Mouse (Mus musculus): ENCODE measurements at regions not wholly inside any gene's neighbourhood (a gene's known extent, or its start where the extent isn't known, plus 50 kb on each side); places are given as distances from the start of the nearest gene placed in this dataset.

GRCm38 (mm10) chr13:94619511-94619910 is 169.2 kb upstream of the Tbca start:
- Histone ChIP-seq H3K27me3 (ENCODE audit: control insufficient read depth, insufficient read depth, insufficient read length) (peaks cover 5% of the 10 kb centered on the region), H3ac (ENCODE audit: control insufficient read depth, insufficient read length) (no peak overlapping the region), H3K4me3 (no peak overlapping the region), H3K79me2 (ENCODE audit: control insufficient read depth, insufficient read depth) (no peaks in the 10 kb centered on the region), H3K4me2 (ENCODE audit: low read depth) (no peak overlapping the region), H3K36me3 (ENCODE audit: control insufficient read depth, insufficient read depth) (no peaks in the 10 kb centered on the region)
- TF ChIP-seq CEBPB (IDR thresholded peaks at IDR 0.05; ENCODE audit: insufficient read depth, poor library complexity, severe bottlenecking) = no peak
- TF ChIP-seq TCF3 (IDR thresholded peaks at IDR 0.05; ENCODE audit: insufficient read length, low read depth) = no peak

GRCm38 (mm10) chr13:94630055-94630454 is 158.7 kb upstream of the Tbca start:
- no peak overlapping the region for H3K4me2 ChIP-seq (ENCODE audit: low read depth)
- no peaks in the 10 kb centered on the region for H3K36me3 ChIP-seq (ENCODE audit: control insufficient read depth, insufficient read depth)
- H3K79me2 ChIP-seq (ENCODE audit: control insufficient read depth, insufficient read depth) = no peaks in the 10 kb centered on the region
- no peak overlapping the region for H3ac ChIP-seq (ENCODE audit: control insufficient read depth, insufficient read length)
- no peak for TF ChIP-seq MAX (IDR thresholded peaks at IDR 0.05; ENCODE audit: low read depth)
- no peak for TF ChIP-seq MYOG (IDR thresholded peaks at IDR 0.05; ENCODE audit: control insufficient read depth in 1 of 3, insufficient read depth in 1 of 3, insufficient read length in 2 of 3, low read depth in 2 of 3)
- no peak for TF ChIP-seq USF1 (IDR thresholded peaks at IDR 0.05; ENCODE audit: low read depth)
- TF ChIP-seq E2F4 (IDR thresholded peaks at IDR 0.05; ENCODE audit: insufficient read depth) = no peak
- TF ChIP-seq SRF (IDR thresholded peaks at IDR 0.05; ENCODE audit: control insufficient read depth, insufficient read length, low read depth) = no peak
- no peak overlapping the region for H3K4me3 ChIP-seq
- no peaks in the 10 kb centered on the region for H3K27me3 ChIP-seq (ENCODE audit: control insufficient read depth, insufficient read depth, insufficient read length)

GRCm38 (mm10) chr13:94630685-94631084 is 158.0 kb upstream of the Tbca start:
- H3K27me3 ChIP-seq (ENCODE audit: control insufficient read depth, insufficient read depth, insufficient read length) = no peaks in the 10 kb centered on the region

GRCm38 (mm10) chr13:94632730-94633129 is 156.0 kb upstream of the Tbca start:
- Histone ChIP-seq H3K79me2 (ENCODE audit: control insufficient read depth, insufficient read depth) (no peaks in the 10 kb centered on the region), H3ac (ENCODE audit: control insufficient read depth, insufficient read length) (no peak overlapping the region), H3K36me3 (ENCODE audit: control insufficient read depth, insufficient read depth) (no peaks in the 10 kb centered on the region), H3K4me2 (ENCODE audit: low read depth) (peak overlapping the region; percentile 56), H3K4me3 (no peak overlapping the region), H3K27me3 (ENCODE audit: control insufficient read depth, insufficient read depth, insufficient read length) (no peaks in the 10 kb centered on the region)
- TF ChIP-seq CEBPB (IDR thresholded peaks at IDR 0.05; ENCODE audit: insufficient read depth, poor library complexity, severe bottlenecking) (no peak), POLR2A (IDR thresholded peaks at IDR 0.05; ENCODE audit: insufficient read length, low read depth) (no peak), E2F4 (IDR thresholded peaks at IDR 0.05; ENCODE audit: insufficient read depth) (no peak), MAX (IDR thresholded peaks at IDR 0.05; ENCODE audit: low read depth) (no peak), MYOD1 (IDR thresholded peaks at IDR 0.05; ENCODE audit: control insufficient read depth in 1 of 3, insufficient read length in 2 of 3, low read depth in 2 of 3) (no peak), SRF (IDR thresholded peaks at IDR 0.05; ENCODE audit: control insufficient read depth, insufficient read length, low read depth) (no peak), USF1 (IDR thresholded peaks at IDR 0.05; ENCODE audit: low read depth) (no peak), MYOG (IDR thresholded peaks at IDR 0.05; ENCODE audit: control insufficient read depth in 1 of 3, insufficient read depth in 1 of 3, insufficient read length in 2 of 3, low read depth in 2 of 3) (no peak), TCF12 (IDR thresholded peaks at IDR 0.05; ENCODE audit: insufficient read depth, poor library complexity, severe bottlenecking) (no peak), POLR2AphosphoS2 (IDR thresholded peaks at IDR 0.05; ENCODE audit: insufficient read length, low read depth) (no peak), REST (IDR thresholded peaks at IDR 0.05; ENCODE audit: insufficient read depth, insufficient read length) (no peak), TCF3 (IDR thresholded peaks at IDR 0.05; ENCODE audit: insufficient read length, low read depth) (no peak)

More at GRCm38 (mm10) chr13:94630685-94631084, 158.0 kb upstream of the Tbca start:
- H3ac ChIP-seq (ENCODE audit: control insufficient read depth, insufficient read length) = no peak overlapping the region
- TF ChIP-seq CEBPB (IDR thresholded peaks at IDR 0.05; ENCODE audit: insufficient read depth, poor library complexity, severe bottlenecking) = no peak
- no peak for TF ChIP-seq REST (IDR thresholded peaks at IDR 0.05; ENCODE audit: insufficient read depth, insufficient read length)
- TF ChIP-seq TCF12 (IDR thresholded peaks at IDR 0.05; ENCODE audit: insufficient read depth, poor library complexity, severe bottlenecking) = no peak
- TF ChIP-seq MYOG (IDR thresholded peaks at IDR 0.05; ENCODE audit: control insufficient read depth in 1 of 3, insufficient read depth in 1 of 3, insufficient read length in 2 of 3, low read depth in 2 of 3) = no peak
- TF ChIP-seq MYOD1 (IDR thresholded peaks at IDR 0.05; ENCODE audit: control insufficient read depth in 1 of 3, insufficient read length in 2 of 3, low read depth in 2 of 3) = no peak
- TF ChIP-seq SRF (IDR thresholded peaks at IDR 0.05; ENCODE audit: control insufficient read depth, insufficient read length, low read depth) = no peak
- no peak for TF ChIP-seq E2F4 (IDR thresholded peaks at IDR 0.05; ENCODE audit: insufficient read depth)
- no peak for TF ChIP-seq MAX (IDR thresholded peaks at IDR 0.05; ENCODE audit: low read depth)
- TF ChIP-seq POLR2A (IDR thresholded peaks at IDR 0.05; ENCODE audit: insufficient read length, low read depth) = no peak
- TF ChIP-seq POLR2AphosphoS2 (IDR thresholded peaks at IDR 0.05; ENCODE audit: insufficient read length, low read depth) = no peak
- TF ChIP-seq USF1 (IDR thresholded peaks at IDR 0.05; ENCODE audit: low read depth) = no peak
- TF ChIP-seq TCF3 (IDR thresholded peaks at IDR 0.05; ENCODE audit: insufficient read length, low read depth) = no peak
- no peaks in the 10 kb centered on the region for H3K79me2 ChIP-seq (ENCODE audit: control insufficient read depth, insufficient read depth)
- no peak overlapping the region for H3K4me2 ChIP-seq (ENCODE audit: low read depth)
- H3K4me3 ChIP-seq = no peak overlapping the region
- H3K36me3 ChIP-seq (ENCODE audit: control insufficient read depth, insufficient read depth) = no peaks in the 10 kb centered on the region

GRCm38 (mm10) chr13:94640336-94640735 is 148.4 kb upstream of the Tbca start:
- no peak overlapping the region for H3K4me3 ChIP-seq
- peaks cover 18% of the 10 kb centered on the region for H3K27me3 ChIP-seq (ENCODE audit: control insufficient read depth, insufficient read depth, insufficient read length)
- no peaks in the 10 kb centered on the region for H3K79me2 ChIP-seq (ENCODE audit: control insufficient read depth, insufficient read depth)
- no peak for TF ChIP-seq MYOG (IDR thresholded peaks at IDR 0.05; ENCODE audit: control insufficient read depth in 1 of 3, insufficient read depth in 1 of 3, insufficient read length in 2 of 3, low read depth in 2 of 3)
- TF ChIP-seq MYOD1 (IDR thresholded peaks at IDR 0.05; ENCODE audit: control insufficient read depth in 1 of 3, insufficient read length in 2 of 3, low read depth in 2 of 3) = no peak
- no peak for TF ChIP-seq REST (IDR thresholded peaks at IDR 0.05; ENCODE audit: insufficient read depth, insufficient read length)
- no peak for TF ChIP-seq E2F4 (IDR thresholded peaks at IDR 0.05; ENCODE audit: insufficient read depth)
- no peaks in the 10 kb centered on the region for H3K36me3 ChIP-seq (ENCODE audit: control insufficient read depth, insufficient read depth)
- no peak overlapping the region for H3K4me2 ChIP-seq (ENCODE audit: low read depth)
- H3ac ChIP-seq (ENCODE audit: control insufficient read depth, insufficient read length) = no peak overlapping the region

All from myocyte (in vitro differentiated cells).